Mouse (Mus musculus): ENCODE measurements around the gene Cnpy2.

- TF ChIP-seq POLR2A (IDR thresholded peaks at IDR 0.05; ENCODE audit: extremely low read depth, insufficient read depth, low read length) = no peak
- TF ChIP-seq CTCF (IDR thresholded peaks at IDR 0.05; ENCODE audit: low read depth, low read length) = no peak
These were observed 47.3 kb downstream of the Cnpy2 start for GRCm38 (mm10) chr10:128369599-128369998.
